Mouse (Mus musculus) lung, adult 2 months (tissue): Measurements from ENCODE around the gene L1td1.

Source experiments
- CTCF ChIP-seq: fragments of 200-500 bp; IDR thresholded peaks from 2 replicates; pipeline ENCODE4 v1.5.1; 2011; ENCODE audit warnings: mild to moderate bottlenecking, low read length, control low read depth; ENCODE audit not compliant: insufficient read depth
- POLR2A ChIP-seq: fragments of 200-500 bp; IDR thresholded peaks from 2 replicates; pipeline ENCODE4 v1.6.1; 2011; ENCODE audit warnings: low read depth, mild to moderate bottlenecking, control low read depth, low read length, borderline replicate concordance; ENCODE audit errors: extremely low read depth

- TF ChIP-seq POLR2A (no peak), CTCF (no peak)
Observed at GRCm38 (mm10) chr4:98717735-98718546, 8.6 kb upstream of the L1td1 start.
